Mouse (Mus musculus): ENCODE data around the gene Rfc2.

- TF ChIP-seq CTCF (IDR thresholded peaks at IDR 0.05; ENCODE audit: extremely low read depth, insufficient read depth, insufficient read length, insufficient replicate concordance), result no peak
- no peak for TF ChIP-seq POLR2A (IDR thresholded peaks at IDR 0.05; ENCODE audit: low read depth, low read length)
Measured at GRCm38 (mm10) chr5:134614296-134614695, 33.1 kb downstream of the Rfc2 start.

All from spleen, adult 2 months (tissue).